Comparison of ENCODE assay signal across 8 mouse cellular contexts in the genomic region with DNA sequence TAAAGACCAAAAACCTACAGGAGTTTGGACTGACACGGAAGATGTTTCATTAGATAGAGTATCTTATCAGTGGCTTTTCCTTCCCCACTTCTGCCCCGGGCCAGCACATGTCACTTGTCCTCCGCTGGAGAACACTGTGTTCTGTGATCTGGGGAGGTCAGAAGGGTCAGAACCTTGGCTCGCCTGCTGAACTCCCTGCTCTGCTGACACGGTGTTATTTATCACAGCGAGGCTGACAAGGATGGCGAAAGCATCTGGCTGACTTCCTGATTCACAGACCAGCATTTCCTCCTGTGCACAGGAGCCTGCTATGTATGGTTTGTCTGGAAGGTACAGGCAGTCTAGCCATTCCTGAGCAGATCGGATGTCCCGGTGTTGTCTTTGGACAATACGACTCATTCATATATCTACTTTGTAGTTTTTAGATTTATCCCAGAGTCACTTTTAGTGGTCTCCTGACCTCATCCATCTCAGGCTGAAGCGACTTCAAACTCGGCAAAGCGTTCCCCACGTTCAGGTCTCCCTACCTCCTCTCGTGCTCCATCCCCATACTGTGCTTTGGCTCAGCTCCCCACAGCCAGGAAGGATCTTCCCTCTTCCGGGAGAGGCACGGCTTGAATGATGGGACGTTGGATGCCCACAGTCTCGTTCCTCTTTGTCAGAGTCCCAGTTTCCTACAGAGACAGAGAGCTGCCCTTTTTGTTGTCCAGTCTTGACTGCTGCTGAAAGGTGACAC.
DNase-seq lines count a peak whose midpoint lies in the region; ATAC-seq lines count a peak whose summit lies in the region.

No protein-coding gene starts in this region.

- DNase-seq in hindbrain, embryonic 11.5 days (ENCODE audit: low spot score) = peak; percentile 18
- no peak for DNase-seq in hindbrain, embryonic 14.5 days (ENCODE audit: low spot score)
- DNase-seq in embryonic facial prominence, embryonic 10.5 days (ENCODE audit: low spot score) = peak; percentile 31
- DNase-seq in induced T-regulatory cell, adult 2 months (ENCODE audit: low read depth) = peak; percentile 31
- no peak for DNase-seq in midbrain, embryonic 11.5 days (ENCODE audit: low spot score, missing footprints)
- no peak for DNase-seq in layer of hippocampus, postnatal 10 days (ENCODE audit: low spot score in 2 of 2)
- no peak for DNase-seq in cerebellum, adult 9-10 months

- WGBS in hindbrain, embryonic 11.5 days = 42% methylated on average over 19 of the region's 19 CpGs
- 51% methylated on average over 19 of the region's 19 CpGs for WGBS in hindbrain, embryonic 14.5 days
- WGBS in embryonic facial prominence, embryonic 10.5 days = 35% methylated on average over 19 of the region's 19 CpGs
- WGBS in liver, embryonic 16.5 days (ENCODE audit: insufficient replicate concordance) = 8% methylated on average over 19 of the region's 19 CpGs
- 73% methylated on average over 19 of the region's 19 CpGs for WGBS in midbrain, embryonic 11.5 days

- no peaks in the 10 kb centered on the region for H3K9me3 ChIP-seq in hindbrain, embryonic 11.5 days (ENCODE audit: control insufficient read depth, low read length)
- no peaks in the 10 kb centered on the region for H3K9me3 ChIP-seq in hindbrain, embryonic 14.5 days (ENCODE audit: control insufficient read depth, low read length)
- no peaks in the 10 kb centered on the region for H3K9me3 ChIP-seq in embryonic facial prominence, embryonic 10.5 days
- no peaks in the 10 kb centered on the region; the same call in 1 of the 2 replicates for H3K9me3 ChIP-seq in liver, embryonic 16.5 days (replicated peaks; ENCODE audit: control insufficient read depth, low read length)
- no peaks in the 10 kb centered on the region for H3K9me3 ChIP-seq in midbrain, embryonic 11.5 days (ENCODE audit: control insufficient read depth, low read length)

- no peaks in the 10 kb centered on the region for H3K27me3 ChIP-seq in hindbrain, embryonic 11.5 days (ENCODE audit: control insufficient read depth, insufficient read depth, low read length)
- no peaks in the 10 kb centered on the region for H3K27me3 ChIP-seq in hindbrain, embryonic 14.5 days (ENCODE audit: control insufficient read depth, insufficient read depth, low read length)
- no peaks in the 10 kb centered on the region for H3K27me3 ChIP-seq in embryonic facial prominence, embryonic 10.5 days (replicated peaks; ENCODE audit: low read depth, poor library complexity, severe bottlenecking)
- no peaks in the 10 kb centered on the region for H3K27me3 ChIP-seq in liver, embryonic 16.5 days (ENCODE audit: control insufficient read depth, insufficient read depth, low read depth, low read length)
- no peaks in the 10 kb centered on the region for H3K27me3 ChIP-seq in midbrain, embryonic 11.5 days (ENCODE audit: control insufficient read depth, insufficient read depth, low read length)

- H3K9ac ChIP-seq in hindbrain, embryonic 11.5 days (ENCODE audit: low read depth, low read length) = no peak overlapping the region
- no peak overlapping the region for H3K9ac ChIP-seq in hindbrain, embryonic 14.5 days
- H3K9ac ChIP-seq in liver, embryonic 16.5 days (ENCODE audit: low read depth, low read length) = no peak overlapping the region; the same call in 1 of the 2 replicates
- no peak overlapping the region for H3K9ac ChIP-seq in midbrain, embryonic 11.5 days (ENCODE audit: low read length)

- no peak overlapping the region for H3K4me2 ChIP-seq in hindbrain, embryonic 11.5 days (replicated peaks; ENCODE audit: low read depth, low read length)
- H3K4me2 ChIP-seq in hindbrain, embryonic 14.5 days (replicated peaks) = no peak overlapping the region
- peak overlapping the region; percentile 8; the same call in 1 of the 2 replicates for H3K4me2 ChIP-seq in liver, embryonic 16.5 days (ENCODE audit: low read depth, low read length)
- no peak overlapping the region for H3K4me2 ChIP-seq in midbrain, embryonic 11.5 days

- no peaks in the 10 kb centered on the region for H3K36me3 ChIP-seq in hindbrain, embryonic 11.5 days (ENCODE audit: control insufficient read depth, insufficient read depth, low read length)
- no peaks in the 10 kb centered on the region for H3K36me3 ChIP-seq in hindbrain, embryonic 14.5 days (replicated peaks; ENCODE audit: control insufficient read depth, insufficient read depth)
- H3K36me3 ChIP-seq in embryonic facial prominence, embryonic 10.5 days (replicated peaks) = no peaks in the 10 kb centered on the region
- no peaks in the 10 kb centered on the region for H3K36me3 ChIP-seq in liver, embryonic 16.5 days (ENCODE audit: control insufficient read depth, insufficient read depth)
- H3K36me3 ChIP-seq in midbrain, embryonic 11.5 days (ENCODE audit: control insufficient read depth, insufficient read depth, low read length) = no peaks in the 10 kb centered on the region

- ATAC-seq in hindbrain, embryonic 11.5 days (ENCODE audit: low FRiP score) = no peak
- no peak for ATAC-seq in hindbrain, embryonic 14.5 days (ENCODE audit: low FRiP score)
- peak; percentile 85 for ATAC-seq in liver, embryonic 16.5 days (ENCODE audit: low read depth)
- ATAC-seq in midbrain, embryonic 11.5 days (ENCODE audit: low FRiP score) = no peak

- no peak overlapping the region for H3K4me3 ChIP-seq in hindbrain, embryonic 11.5 days (ENCODE audit: low read depth, low read length)
- H3K4me3 ChIP-seq in hindbrain, embryonic 14.5 days (replicated peaks; ENCODE audit: low read length) = no peak overlapping the region
- peak overlapping the region; percentile 25; the same call in 1 of the 2 replicates for H3K4me3 ChIP-seq in embryonic facial prominence, embryonic 10.5 days
- no peak overlapping the region for H3K4me3 ChIP-seq in liver, embryonic 16.5 days (ENCODE audit: low read depth, low read length)
- no peak overlapping the region for H3K4me3 ChIP-seq in midbrain, embryonic 11.5 days (ENCODE audit: low read depth, low read length)

- no peak overlapping the region for H3K27ac ChIP-seq in hindbrain, embryonic 11.5 days (ENCODE audit: low read depth, low read length)
- H3K27ac ChIP-seq in hindbrain, embryonic 14.5 days = no peak overlapping the region
- H3K27ac ChIP-seq in embryonic facial prominence, embryonic 10.5 days (replicated peaks) = peak overlapping the region; percentile 66
- peak overlapping the region; percentile 67 for H3K27ac ChIP-seq in liver, embryonic 16.5 days (ENCODE audit: low read length)
- no peak overlapping the region for H3K27ac ChIP-seq in midbrain, embryonic 11.5 days (ENCODE audit: low read depth, low read length)

- H3K4me1 ChIP-seq in hindbrain, embryonic 11.5 days (replicated peaks; ENCODE audit: control insufficient read depth, insufficient read depth, low read length) = no peaks in the 10 kb centered on the region
- H3K4me1 ChIP-seq in hindbrain, embryonic 14.5 days (replicated peaks; ENCODE audit: control insufficient read depth, insufficient read depth, low read length) = no peaks in the 10 kb centered on the region
- peaks cover 19% of the 10 kb centered on the region for H3K4me1 ChIP-seq in embryonic facial prominence, embryonic 10.5 days
- H3K4me1 ChIP-seq in liver, embryonic 16.5 days (ENCODE audit: control insufficient read depth, low read depth, low read length) = peaks cover 9% of the 10 kb centered on the region
- no peaks in the 10 kb centered on the region; the same call in 1 of the 2 replicates for H3K4me1 ChIP-seq in midbrain, embryonic 11.5 days (ENCODE audit: control insufficient read depth, insufficient read depth, low read length)

Comparison
In these comparisons a context has a peak if more than half of its experiments do, and no peak if none do; other contexts are left out.
1. DNase-seq: peak in hindbrain, embryonic 11.5 days (single experiment), embryonic facial prominence, embryonic 10.5 days (single experiment) and induced T-regulatory cell, adult 2 months (single experiment); none in hindbrain, embryonic 14.5 days (single experiment), midbrain, embryonic 11.5 days (single experiment), layer of hippocampus, postnatal 10 days (0 of 2) and cerebellum, adult 9-10 months (single experiment).
2. H3K27ac ChIP-seq: peak in embryonic facial prominence, embryonic 10.5 days (single experiment) and liver, embryonic 16.5 days (single experiment); none in hindbrain, embryonic 11.5 days (single experiment), hindbrain, embryonic 14.5 days (single experiment) and midbrain, embryonic 11.5 days (single experiment).